Mouse (Mus musculus) CH12.LX (cell line): ENCODE measurements around the gene Gm49403. TPM values are rescaled to one million over a fixed set of nuclear protein-coding genes. Genes with fewer than 3 reads are reported as not detected.
"Not testable (repeated sequence)": the region's sequence is repeated elsewhere in the genome, so short reads cannot be mapped to it uniquely, and the experiment has no call there.

Experiments
- DNase-seq: peaks from one replicate; pipeline ENCODE4 v3.0.0-alpha.2; 2013; ENCODE audit errors: extremely low read depth
- H3K27ac ChIP-seq: 2 replicates; pipeline ENCODE4 v1.5.1; 2012; ENCODE audit warnings: low read depth, mild to moderate bottlenecking, control low read depth, moderate library complexity; ENCODE audit not compliant: insufficient read depth
- H3K27me3 ChIP-seq: replicated peaks from 2 replicates; pipeline ENCODE3; 2012; ENCODE audit warnings: inconsistent platforms
- H3K36me3 ChIP-seq, 2 experiments: replicated peaks in 1 of 2; 2 replicates each; pipeline versions ENCODE3 to v1.6.1; 2012; ENCODE audit warnings: inconsistent platforms in 1 of 2, low read length in 1 of 2, mild to moderate bottlenecking in 1 of 2, mixed read lengths in 1 of 2, moderate library complexity in 1 of 2; ENCODE audit not compliant: control insufficient read depth in 1 of 2, insufficient read depth in 1 of 2
- H3K4me1 ChIP-seq, 2 experiments: 2 replicates each; pipeline ENCODE4 v1.6.1; 2012; ENCODE audit warnings: inconsistent platforms in 1 of 2, moderate library complexity in 1 of 2; ENCODE audit not compliant: insufficient read depth in 2 of 2, control insufficient read depth in 1 of 2
- H3K4me2 ChIP-seq: 2 replicates; pipeline ENCODE4 v1.6.1; 2012; ENCODE audit warnings: low read depth, mild to moderate bottlenecking, control low read depth; ENCODE audit not compliant: poor library complexity, insufficient read depth, severe bottlenecking
- H3K4me3 ChIP-seq, 3 experiments: fragments of 150-350 bp in 1 of 3; sonication (generic) in 1 of 3; replicated peaks in 1 of 3; 2 replicates each; pipeline versions ENCODE3 to v1.5.1; 2011 to 2012; ENCODE audit warnings: low read depth in 2 of 3, low read length in 2 of 3, mild to moderate bottlenecking in 2 of 3, moderate library complexity in 2 of 3, control low read depth in 1 of 3, improper control_type of control experiment in 1 of 3, inconsistent platforms in 1 of 3, mixed read lengths in 1 of 3; ENCODE audit not compliant: poor library complexity in 1 of 3
- H3K79me2 ChIP-seq: replicated peaks from 2 replicates; pipeline ENCODE4 v1.6.1; 2012; ENCODE audit warnings: mild to moderate bottlenecking, moderate library complexity; ENCODE audit not compliant: control insufficient read depth, poor library complexity, insufficient read depth, severe bottlenecking; ENCODE audit errors: extremely low read depth
- H3K9ac ChIP-seq: 2 replicates; pipeline ENCODE4 v1.6.1; 2012; ENCODE audit warnings: low read depth, mild to moderate bottlenecking, control low read depth, moderate library complexity; ENCODE audit not compliant: insufficient read depth
- H3K9me3 ChIP-seq: replicated peaks from 2 replicates; pipeline ENCODE3; 2012; ENCODE audit warnings: low read length, inconsistent platforms, mixed read lengths
- BHLHE40 ChIP-seq: IDR thresholded peaks from 2 replicates; pipeline ENCODE4 v1.6.1; 2011; ENCODE audit warnings: mild to moderate bottlenecking, low read depth, low read length, improper control_type of control experiment
- CHD2 ChIP-seq: IDR thresholded peaks from 2 replicates; pipeline ENCODE4 v1.6.1; 2011; ENCODE audit warnings: low read length, improper control_type of control experiment
- CTCF ChIP-seq, 2 experiments: IDR thresholded peaks in 1 of 2; conservative IDR thresholded peaks in 1 of 2; 2 replicates each; pipeline ENCODE4 v1.5.1; 2011 to 2012; ENCODE audit warnings: low read depth in 2 of 2, low read length in 2 of 2, improper control_type of control experiment in 1 of 2, inconsistent platforms in 1 of 2, mild to moderate bottlenecking in 1 of 2, moderate library complexity in 1 of 2
- ELF1 ChIP-seq: IDR thresholded peaks from 2 replicates; pipeline ENCODE4 v1.6.1; 2014; ENCODE audit warnings: low read depth, mild to moderate bottlenecking, inconsistent platforms, low read length, improper control_type of control experiment
- EP300 ChIP-seq: IDR thresholded peaks from 2 replicates; pipeline ENCODE4 v1.6.1; 2011; ENCODE audit warnings: low read length, improper control_type of control experiment
- ETS1 ChIP-seq: conservative IDR thresholded peaks from 2 replicates; pipeline ENCODE4 v1.6.1; 2012; ENCODE audit warnings: low read depth, mild to moderate bottlenecking, inconsistent platforms, low read length, improper control_type of control experiment, moderate library complexity
- GABPA ChIP-seq: IDR thresholded peaks from 2 replicates; pipeline ENCODE4 v1.6.1; 2012; ENCODE audit warnings: low read depth, low read length, improper control_type of control experiment, inconsistent platforms; ENCODE audit not compliant: insufficient replicate concordance
- JUN ChIP-seq: IDR thresholded peaks from 2 replicates; pipeline ENCODE4 v1.6.1; 2011; ENCODE audit warnings: low read depth, mild to moderate bottlenecking, low read length, improper control_type of control experiment, moderate library complexity; ENCODE audit not compliant: insufficient read depth
- JUND ChIP-seq: conservative IDR thresholded peaks from 2 replicates; pipeline ENCODE4 v1.6.1; 2011; ENCODE audit warnings: low read depth, low read length, improper control_type of control experiment
- MAX ChIP-seq: IDR thresholded peaks from 2 replicates; pipeline ENCODE4 v1.6.1; 2011; ENCODE audit warnings: low read length, improper control_type of control experiment
- MYC ChIP-seq: IDR thresholded peaks from 2 replicates; pipeline ENCODE4 v1.6.1; 2011; ENCODE audit warnings: low read depth, mild to moderate bottlenecking, improper control_type of control experiment, low read length
- PAX5 ChIP-seq: IDR thresholded peaks from 2 replicates; pipeline ENCODE4 v1.6.1; 2012; ENCODE audit warnings: low read length, inconsistent platforms, mixed read lengths
- POLR2AphosphoS2 ChIP-seq: IDR thresholded peaks from 2 replicates; pipeline ENCODE4 v1.6.1; 2011; ENCODE audit warnings: low read depth, low read length, improper control_type of control experiment
- RAD21 ChIP-seq: IDR thresholded peaks from 2 replicates; pipeline ENCODE4 v1.6.1; 2011; ENCODE audit warnings: low read depth, mild to moderate bottlenecking, low read length, improper control_type of control experiment, moderate library complexity
- RCOR1 ChIP-seq: conservative IDR thresholded peaks from 2 replicates; pipeline ENCODE4 v1.6.1; 2012; ENCODE audit warnings: low read depth, mild to moderate bottlenecking, inconsistent platforms, low read length, improper control_type of control experiment
- SMC3 ChIP-seq: IDR thresholded peaks from 2 replicates; pipeline ENCODE4 v1.6.1; 2011; ENCODE audit warnings: low read depth, low read length, improper control_type of control experiment
- TBP ChIP-seq: conservative IDR thresholded peaks from 2 replicates; pipeline ENCODE4 v1.6.1; 2011; ENCODE audit warnings: low read depth, low read length, improper control_type of control experiment
- TCF12 ChIP-seq: IDR thresholded peaks from 2 replicates; pipeline ENCODE4 v1.6.1; 2014; ENCODE audit warnings: low read depth, mild to moderate bottlenecking, inconsistent platforms, low read length, improper control_type of control experiment
- UBTF ChIP-seq: IDR thresholded peaks from 2 replicates; pipeline ENCODE4 v1.6.1; 2012; ENCODE audit warnings: low read depth, mild to moderate bottlenecking, inconsistent platforms, low read length, improper control_type of control experiment, moderate library complexity
- USF1 ChIP-seq: IDR thresholded peaks from 2 replicates; pipeline ENCODE4 v1.6.1; 2014; ENCODE audit warnings: low read depth, mild to moderate bottlenecking, inconsistent platforms, low read length, improper control_type of control experiment
- USF2 ChIP-seq: conservative IDR thresholded peaks from 2 replicates; pipeline ENCODE4 v1.6.1; 2011; ENCODE audit warnings: low read depth, low read length, improper control_type of control experiment
- ZC3H11A ChIP-seq: IDR thresholded peaks from 2 replicates; pipeline ENCODE4 v1.6.1; 2012; ENCODE audit warnings: low read depth, mild to moderate bottlenecking, inconsistent platforms, low read length, improper control_type of control experiment
- ZMIZ1 ChIP-seq: IDR thresholded peaks from 2 replicates; pipeline ENCODE4 v1.6.1; 2012; ENCODE audit warnings: low read depth, mild to moderate bottlenecking, inconsistent platforms, low read length, improper control_type of control experiment
- ZNF384 ChIP-seq: IDR thresholded peaks from 2 replicates; pipeline ENCODE4 v1.6.1; 2012; ENCODE audit warnings: low read depth, low read length, improper control_type of control experiment, inconsistent platforms
- dilution Hi-C: fragments of 300-500 bp; cut with MboI; formaldehyde crosslinking; loops from 2 replicates; pipeline ENCODE4 v1.14.3; 2020; ENCODE audit warnings: low sequenced_read_pairs; ENCODE audit not compliant: extremely low pct_unique_long_range_greater_than_20kb, extremely low pct_ligation_motif_present
- in situ Hi-C: fragments of 300-500 bp; cut with MboI; formaldehyde crosslinking; loops from 3 replicates; pipeline ENCODE4 v1.14.3; 2019; ENCODE audit warnings: low sequenced_read_pairs, low pct_ligation_motif_present, low pct_unique_long_range_greater_than_20kb, mixed read lengths
- polyA plus RNA-seq: library from polyadenylated mRNA; unstranded; fragments of >175 nt; gene quantifications from 2 replicates; pipeline ENCODE4 v1.2.1, GENCODE M21; 2012; ENCODE audit warnings: low read depth; ENCODE audit not compliant: insufficient read length
- total RNA-seq, 2 experiments: library from RNA; depleted of rRNA; stranded (reverse); fragments of 300-350 nt in 1 of 2; fragments of >200 nt in 1 of 2; gene quantifications; 2 replicates each; pipeline ENCODE4 v1.2.3; 2012 to 2014

The Gm49403 gene
- total RNA-seq (2012; rRNA removed) (not detected in 2 replicates), total RNA-seq (2014; rRNA removed) (not detected in 2 replicates), polyA plus RNA-seq (not detected in 2 replicates)

- in situ Hi-C loops (no loop called here), dilution Hi-C loops (no loop called here)
- Histone ChIP-seq H3K9me3 (no peaks in the 10 kb centered on the region), H3K4me2 (no peak within 1 kb of the TSS), H3K36me3 (peaks cover 0 to 10% of the 10 kb centered on the region in 2 experiments), H3K4me1 (peaks cover 0 to 26% of the 10 kb centered on the region in 2 experiments; a peak in 3 of 4 replicates), H3K27ac (no peak within 1 kb of the TSS), H3K4me3 (no peak within 1 kb of the TSS), H3K79me2 (peaks cover 4% of the 10 kb centered on the region; the same call in 1 of the 2 replicates), H3K27me3 (no peaks in the 10 kb centered on the region), H3K9ac (no peak within 1 kb of the TSS)
- no peak for DNase-seq
- TF ChIP-seq POLR2AphosphoS2 (no peak), USF2 (no peak), TBP (no peak)
Observed at GRCm38 (mm10) chr19:8883616-8884015, at the start of gene Gm49403, which contains the start of gene Lbhd1. Gene Gm49403, plus strand, starts transcription at chr19:8883930. Gene Lbhd1, plus strand, starts transcription at chr19:8883732.

GRCm38 (mm10) chr19:8836327-8836726 lies 47.4 kb upstream of the Gm49403 start:
- in situ Hi-C loops = loop anchor here (25.0 kb wide), 1 partner anchor 1026 kb away; no protein-coding TSS in a partner anchor
- H3K79me2 ChIP-seq = peaks cover 19% of the 10 kb centered on the region
- H3K27me3 ChIP-seq, H3K4me2 ChIP-seq, H3K27ac ChIP-seq, H3K9ac ChIP-seq, H3K4me3 ChIP-seq, H3K9me3 ChIP-seq, DNase-seq, dilution Hi-C loops: not testable (repeated sequence)
- peaks cover 9 to 42% of the 10 kb centered on the region in 2 experiments for H3K4me1 ChIP-seq
- 0 out of 2 replicates have a peak, but pooled peaks have one; percentile 0 for TF ChIP-seq ZMIZ1
- peaks cover 29 to 53% of the 10 kb centered on the region in 2 experiments for H3K36me3 ChIP-seq

GRCm38 (mm10) chr19:8837251-8837791 lies 46.4 kb upstream of the Gm49403 start, which contains the start of gene Bscl2:
Gene Bscl2, plus strand, starts transcription at chr19:8837467.
- H3K27me3 ChIP-seq = no peaks in the 10 kb centered on the region
- H3K4me2 ChIP-seq = peak within 1 kb of the TSS; percentile 96
- no peaks in the 10 kb centered on the region for H3K9me3 ChIP-seq
- in situ Hi-C loops (loop anchor here (25.0 kb wide), 1 partner anchor 1025 kb away; no protein-coding TSS in a partner anchor), dilution Hi-C loops (no loop called here)
- H3K79me2 ChIP-seq = peaks cover 20% of the 10 kb centered on the region
- peak within 1 kb of the TSS; percentile 75 for H3K9ac ChIP-seq
- peak within 1 kb of the TSS; percentile 56 to 65 (median 62) for H3K4me3 ChIP-seq
- DNase-seq = peak; percentile 72
- H3K36me3 ChIP-seq = peaks cover 20 to 53% of the 10 kb centered on the region in 2 experiments
- peak within 1 kb of the TSS; percentile 92 for H3K27ac ChIP-seq
- peaks cover 11 to 45% of the 10 kb centered on the region in 2 experiments for H3K4me1 ChIP-seq
- TF ChIP-seq ZC3H11A (peak; percentile 87), JUND (no peak), CHD2 (no peak), BHLHE40 (peak; percentile 59), TCF12 (peak; percentile 70), EP300 (no peak), RAD21 (peak; percentile 1; the same call in 1 of the 2 replicates), UBTF (peak; percentile 67; the same call in 1 of the 2 replicates), USF2 (no peak), ZNF384 (no peak), RCOR1 (no peak; the same call in 1 of the 2 replicates), ZMIZ1 (peak; percentile 57; the same call in 1 of the 2 replicates), PAX5 (no peak), GABPA (no peak), USF1 (no peak), MYC (peak; percentile 93), MAX (peak; percentile 87), SMC3 (no peak), ELF1 (0 out of 2 replicates have a peak, but pooled peaks have one; percentile 17), CTCF (conservative IDR thresholded peaks at IDR 0.05 in 1 of 2, IDR thresholded peaks at IDR 0.05 in 1 of 2; ENCODE audit: low read depth in 2 of 2, low read length in 2 of 2) (peak in 1 of 2 experiments; percentile 65; a peak in 2 of 4 replicates), JUN (no peak), ETS1 (no peak)
